Mouse (Mus musculus) layer of hippocampus, postnatal 14 days (tissue): ENCODE measurements around the gene Sez6l. TPM values are rescaled to one million over a fixed set of nuclear protein-coding genes. Genes with fewer than 3 reads are reported as not detected.
A peak's percentile ranks its signal among the peaks of the same experiment; 100 is the strongest.

ENCODE experiments used
- DNase-seq, 2 experiments: peaks; one replicate each; pipeline ENCODE4 v3.0.0; 2021 to 2022; ENCODE audit warnings: low spot score in 2 of 2, mixed read lengths in 1 of 2
- total RNA-seq, 2 experiments: library from RNA; stranded (reverse); gene quantifications; 2 replicates each; pipeline ENCODE4 v1.2.3; 2021

Sez6l gene
- total RNA-seq, 2 experiments from 2014 or later = 202 to 218 TPM

GRCm38 (mm10) chr5:112391002-112391401, 186.0 kb downstream of the Sez6l start:
- DNase-seq = no peak

GRCm38 (mm10) chr5:112389352-112389751, 187.6 kb downstream of the Sez6l start:
- DNase-seq = no peak

- DNase-seq = no peak
Measured at GRCm38 (mm10) chr5:112385973-112386372, 191.0 kb downstream of the Sez6l start.

- no peak for DNase-seq
Measured at GRCm38 (mm10) chr5:112384805-112385472, 192.0 kb downstream of the Sez6l start.

GRCm38 (mm10) chr5:112382641-112383330, 194.2 kb downstream of the Sez6l start:
- DNase-seq = peak in 1 of 2 experiments; percentile 78

- DNase-seq = no peak
Measured at GRCm38 (mm10) chr5:112382042-112382441, 194.9 kb downstream of the Sez6l start.

GRCm38 (mm10) chr5:112381154-112381553, 195.8 kb downstream of the Sez6l start:
- DNase-seq = no peak

- no peak for DNase-seq
Measured at GRCm38 (mm10) chr5:112378716-112379115, 198.3 kb downstream of the Sez6l start.

GRCm38 (mm10) chr5:112377380-112377779, 199.6 kb downstream of the Sez6l start:
- DNase-seq = no peak

GRCm38 (mm10) chr5:112376111-112376510, 200.9 kb downstream of the Sez6l start:
- no peak for DNase-seq

GRCm38 (mm10) chr5:112371933-112372332, 205.1 kb downstream of the Sez6l start:
- peak; percentile 71 to 90 for DNase-seq

GRCm38 (mm10) chr5:112370236-112370813, 206.7 kb downstream of the Sez6l start:
- DNase-seq = no peak

GRCm38 (mm10) chr5:112369326-112369725, 207.7 kb downstream of the Sez6l start:
- no peak for DNase-seq

Other genes with a start within 250 kb of the Sez6l start
- 10 to 100 TPM; 26.4 to 30.1 TPM for gene Srrd, start 234.1 kb downstream of the Sez6l start, total RNA-seq
- 10 to 100 TPM; 25.0 to 29.9 TPM for gene Hps4, start 234.1 kb downstream of the Sez6l start, total RNA-seq
- gene Gm6583, start 221.2 kb downstream of the Sez6l start, total RNA-seq = not detected
- gene Asphd2, start 182.3 kb downstream of the Sez6l start, total RNA-seq = 100 to 1,000 TPM; 161 to 174 TPM
- not detected for gene Gm6588, start 127.8 kb downstream of the Sez6l start, total RNA-seq